Mouse (Mus musculus): ENCODE data around the gene Kpna7.

DNA sequence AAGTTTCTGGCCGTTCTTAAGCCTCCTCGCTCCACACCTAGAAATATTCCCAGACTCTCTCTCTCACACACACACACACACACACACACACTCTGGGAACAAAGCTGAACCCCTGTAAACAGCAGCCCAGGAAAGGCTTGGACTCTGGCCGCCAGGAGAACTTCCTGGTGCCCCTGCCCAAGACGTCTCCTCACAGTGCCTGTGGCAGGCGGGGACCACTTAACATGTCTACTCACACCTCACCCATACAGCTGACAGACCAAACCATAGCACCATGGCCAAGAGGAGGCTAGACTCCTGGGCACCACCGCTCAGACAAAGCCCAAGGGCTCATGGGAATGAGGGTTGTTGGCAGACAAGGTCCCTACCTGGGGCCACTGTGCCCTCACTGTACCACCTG lies 140.5 kb downstream of the Kpna7 start:
- no peak for TF ChIP-seq CTCF (IDR thresholded peaks at IDR 0.05; ENCODE audit: low read depth, low read length)
- TF ChIP-seq POLR2A (IDR thresholded peaks at IDR 0.05; ENCODE audit: insufficient read depth, low read length) = no peak
- no peak for TF ChIP-seq EP300 (IDR thresholded peaks at IDR 0.05; ENCODE audit: insufficient read depth, low read depth, low read length)
